Mouse (Mus musculus): ENCODE measurements around the gene Marveld3. TPM values are rescaled to one million over a fixed set of nuclear protein-coding genes. Genes with fewer than 3 reads are reported as not detected.
A peak's percentile ranks its signal among the peaks of the same experiment; 100 is the strongest.

Gene Marveld3
- total RNA-seq, 2 experiments from 2014 or later: 0.18 TPM; not detected in 1

DNA sequence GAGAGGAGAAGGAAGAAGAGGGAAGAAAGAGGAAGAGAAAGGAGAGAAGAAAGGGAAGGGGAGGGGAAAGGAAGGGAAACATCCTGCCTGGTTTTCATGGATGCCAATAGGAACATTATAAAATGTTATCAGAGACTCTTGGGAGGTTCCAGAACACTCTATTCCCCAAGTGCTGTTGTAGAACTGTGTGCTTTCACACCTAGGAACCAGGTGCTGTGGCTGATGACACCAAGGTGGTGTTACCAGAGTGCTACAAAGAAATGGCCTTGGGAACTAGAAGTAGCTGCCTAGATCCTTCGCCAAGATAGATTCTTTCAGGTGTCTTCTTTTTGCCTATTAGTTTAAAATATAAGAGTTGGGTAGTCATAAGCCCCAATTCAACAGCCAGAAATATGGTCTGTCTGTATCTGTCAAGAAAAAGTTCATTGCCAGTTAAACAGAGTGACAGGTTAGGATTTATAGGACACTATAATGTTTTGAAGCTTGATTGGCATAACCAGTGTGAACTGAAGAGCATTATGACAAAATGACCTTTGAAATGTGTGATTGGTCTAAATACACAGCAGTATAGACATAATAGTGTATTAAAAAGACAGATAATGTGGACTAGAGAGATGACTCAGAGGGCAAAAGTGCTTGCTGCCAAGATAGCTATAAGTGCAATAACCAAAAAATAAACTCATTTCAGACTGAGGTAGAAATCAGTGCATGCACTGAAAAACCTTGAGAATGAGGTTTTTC lies 56.9 kb downstream of the Marveld3 start:
- no peak for DNase-seq (ENCODE audit: low spot score in 2 of 2)

DNA sequence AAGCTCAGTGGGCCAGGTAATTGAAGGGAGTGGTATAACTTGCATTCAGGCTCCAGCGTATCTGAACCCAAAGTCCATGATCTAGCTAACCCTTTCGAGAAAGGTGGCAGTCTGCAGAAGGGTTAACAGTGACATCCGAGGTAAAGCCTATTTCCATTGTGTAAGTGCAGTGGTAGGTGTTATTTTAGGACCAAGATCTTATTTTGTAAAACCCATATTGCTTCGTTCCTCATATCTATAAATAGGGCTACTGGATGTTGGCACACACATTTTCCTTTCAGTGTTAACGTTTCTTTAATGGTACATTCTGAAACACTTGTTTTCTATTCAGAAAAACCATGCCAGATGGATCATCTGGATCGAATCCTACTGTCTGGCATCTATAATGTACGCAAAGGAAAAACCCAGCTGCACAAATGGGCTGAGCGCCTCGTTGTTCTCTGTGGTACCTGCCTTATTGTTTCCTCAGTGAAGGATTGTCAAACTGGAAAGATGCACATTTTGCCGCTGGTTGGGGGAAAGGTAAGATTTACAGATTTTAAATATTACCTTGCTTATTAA lies 58.0 kb downstream of the Marveld3 start:
- DNase-seq (ENCODE audit: low spot score in 2 of 2): peak; percentile 24 to 82

DNA sequence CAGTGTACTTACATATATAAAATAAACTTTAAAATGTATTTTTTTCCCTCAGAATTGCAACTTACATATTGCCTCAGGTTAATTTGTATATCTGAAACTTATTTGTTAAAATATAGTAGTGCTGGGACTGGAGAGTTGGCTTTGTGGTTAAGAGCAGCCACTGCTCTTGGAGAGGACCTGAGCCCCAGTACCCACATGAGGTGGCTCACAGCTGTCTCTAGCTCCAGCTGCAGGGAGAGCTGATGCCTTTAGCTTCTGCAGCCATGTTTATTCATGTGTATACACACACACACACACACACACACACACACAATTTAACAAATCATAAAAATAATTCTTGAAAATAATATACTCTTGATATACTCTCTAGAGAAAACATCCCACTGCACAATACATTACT lies 59.6 kb downstream of the Marveld3 start:
- no peak for DNase-seq (ENCODE audit: low spot score in 2 of 2)

Other genes starting within 250 kb of the Marveld3 start
- 10 to 100 TPM; 40.9 to 42.1 TPM for gene Atxn1l, start 224.5 kb downstream of the Marveld3 start, total RNA-seq (2021)
- gene Ap1g1, start 183.6 kb downstream of the Marveld3 start, total RNA-seq (2021): 10 to 100 TPM; 80.6 to 84.1 TPM
- 10 to 100 TPM; 27.9 to 28.0 TPM for gene Phlpp2, start 93.7 kb downstream of the Marveld3 start, total RNA-seq (2021)
- gene Tat, start 28.2 kb upstream of the Marveld3 start, total RNA-seq (2021): under 1 TPM; 0.12 to 0.15 TPM
- not detected for gene Chst4, start 77.5 kb upstream of the Marveld3 start, total RNA-seq (2021)
- 10 to 100 TPM; 24.9 to 27.7 TPM for gene Zfp612, start 117.5 kb upstream of the Marveld3 start, total RNA-seq (2021)
- not detected for gene Gm21964, start 139.0 kb upstream of the Marveld3 start, total RNA-seq (2021)
- not detected for gene Gm17720, start 140.6 kb upstream of the Marveld3 start, total RNA-seq (2021)
- 10 to 100 TPM; 28.5 to 45.8 TPM for gene Calb2, start 206.0 kb upstream of the Marveld3 start, total RNA-seq (2021)

Measured in layer of hippocampus, adult 18-20 months (tissue).